Mouse (Mus musculus): ENCODE measurements around the gene Ybx2.

DNA sequence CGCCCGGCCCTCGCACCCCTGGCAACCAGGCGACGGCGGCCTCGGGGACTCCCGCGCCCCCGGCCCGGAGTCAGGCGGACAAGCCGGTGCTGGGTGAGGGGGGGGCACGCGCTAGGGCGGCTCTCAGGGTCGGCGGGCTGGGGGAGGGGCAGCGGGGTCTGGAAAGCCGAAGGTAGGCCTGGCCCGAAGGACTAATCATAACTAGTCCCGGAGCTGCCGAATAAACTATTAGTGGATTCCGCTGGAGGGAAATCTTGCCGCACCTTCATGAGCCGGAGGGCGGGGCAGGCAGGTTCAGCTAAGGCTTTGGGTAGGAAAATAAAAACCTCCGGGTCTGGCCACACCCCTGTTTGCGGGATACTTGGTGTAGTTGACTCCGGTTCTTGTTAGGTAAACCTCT lies 560 bp downstream of the Ybx2 start:
- TF ChIP-seq MYOG (IDR thresholded peaks at IDR 0.05; ENCODE audit: control insufficient read depth, extremely low read depth, insufficient read length) (no peak), CTCF (IDR thresholded peaks at IDR 0.05; ENCODE audit: control insufficient read depth, insufficient read depth, insufficient read length) (no peak), FOSL1 (IDR thresholded peaks at IDR 0.05; ENCODE audit: insufficient read depth, low read length, poor library complexity, severe bottlenecking) (no peak), MAX (IDR thresholded peaks at IDR 0.05) (no peak), MYOD1 (IDR thresholded peaks at IDR 0.05; ENCODE audit: control insufficient read depth, insufficient read length, low read depth) (no peak)
